Mouse (Mus musculus): ENCODE measurements at regions not wholly inside any gene's neighbourhood (a gene's known extent, or its start where the extent isn't known, plus 50 kb on each side); places are given as distances from the start of the nearest gene placed in this dataset.

- Histone ChIP-seq H3K9me3 (ENCODE audit: control insufficient read depth, low read length) (no peaks in the 10 kb centered on the region), H3K27ac (ENCODE audit: low read depth, low read length) (no peak overlapping the region), H3K27me3 (ENCODE audit: control insufficient read depth, insufficient read depth, low read length) (no peaks in the 10 kb centered on the region), H3K4me2 (ENCODE audit: low read depth, low read length, severe bottlenecking) (no peak overlapping the region), H3K36me3 (ENCODE audit: control insufficient read depth, insufficient read depth, low read length) (no peaks in the 10 kb centered on the region), H3K4me1 (replicated peaks; ENCODE audit: control insufficient read depth, insufficient read depth, low read length) (no peaks in the 10 kb centered on the region), H3K9ac (ENCODE audit: low read length) (no peak overlapping the region), H3K4me3 (ENCODE audit: low read depth, low read length) (no peak overlapping the region)
- 93% methylated on average over 3 of the region's 3 CpGs for WGBS
- DNase-seq (ENCODE audit: low spot score) (no peak), ATAC-seq (replicated peaks; ENCODE audit: low FRiP score) (no peak)
These were observed 1071.9 kb upstream of the Adgrl4 start for GRCm38 (mm10) chr3:150365766-150366165.

DNA sequence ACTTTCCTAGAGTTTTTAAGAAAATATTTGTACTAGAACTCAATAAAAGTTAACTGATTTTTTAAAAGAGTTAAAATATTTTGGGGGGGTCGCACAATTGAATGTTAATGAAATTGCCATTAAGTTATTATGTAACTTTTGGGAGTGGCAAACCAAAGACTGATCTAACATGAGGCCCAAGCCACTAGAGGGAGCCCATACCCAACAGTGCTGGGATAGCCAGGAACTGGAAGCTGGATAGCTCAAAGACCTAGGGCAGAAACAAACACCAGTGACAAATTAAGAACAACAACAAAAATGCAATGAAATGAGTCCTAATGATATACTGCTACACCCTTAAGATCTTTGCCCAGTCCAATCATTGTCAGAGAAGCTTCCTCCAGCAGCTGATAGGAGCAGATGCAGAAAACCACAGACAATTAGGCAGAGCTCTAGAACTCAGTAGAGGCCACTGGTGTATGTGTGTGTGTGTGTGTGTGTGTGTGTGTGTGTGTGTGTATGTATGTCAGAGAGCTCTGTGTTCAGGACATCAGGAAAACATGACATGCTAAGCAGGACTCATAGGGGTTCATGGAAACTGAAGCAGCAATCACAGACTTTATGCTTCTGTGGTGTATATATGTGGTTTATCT, 1052.6 kb upstream of the Adgrl4 start:
- DNase-seq (ENCODE audit: low spot score) (peak; percentile 60), ATAC-seq (replicated peaks; ENCODE audit: low FRiP score) (peak; percentile 84; the same call in 1 of the 2 replicates)
- Histone ChIP-seq H3K4me2 (ENCODE audit: low read depth, low read length, severe bottlenecking) (no peak overlapping the region), H3K27ac (ENCODE audit: low read depth, low read length) (no peak overlapping the region), H3K4me1 (replicated peaks; ENCODE audit: control insufficient read depth, insufficient read depth, low read length) (no peaks in the 10 kb centered on the region), H3K36me3 (ENCODE audit: control insufficient read depth, insufficient read depth, low read length) (no peaks in the 10 kb centered on the region), H3K9me3 (ENCODE audit: control insufficient read depth, low read length) (no peaks in the 10 kb centered on the region), H3K4me3 (ENCODE audit: low read depth, low read length) (no peak overlapping the region), H3K9ac (ENCODE audit: low read length) (no peak overlapping the region), H3K27me3 (ENCODE audit: control insufficient read depth, insufficient read depth, low read length) (no peaks in the 10 kb centered on the region)
- 17% methylated on average over 1 of the region's 1 CpGs for WGBS

DNA sequence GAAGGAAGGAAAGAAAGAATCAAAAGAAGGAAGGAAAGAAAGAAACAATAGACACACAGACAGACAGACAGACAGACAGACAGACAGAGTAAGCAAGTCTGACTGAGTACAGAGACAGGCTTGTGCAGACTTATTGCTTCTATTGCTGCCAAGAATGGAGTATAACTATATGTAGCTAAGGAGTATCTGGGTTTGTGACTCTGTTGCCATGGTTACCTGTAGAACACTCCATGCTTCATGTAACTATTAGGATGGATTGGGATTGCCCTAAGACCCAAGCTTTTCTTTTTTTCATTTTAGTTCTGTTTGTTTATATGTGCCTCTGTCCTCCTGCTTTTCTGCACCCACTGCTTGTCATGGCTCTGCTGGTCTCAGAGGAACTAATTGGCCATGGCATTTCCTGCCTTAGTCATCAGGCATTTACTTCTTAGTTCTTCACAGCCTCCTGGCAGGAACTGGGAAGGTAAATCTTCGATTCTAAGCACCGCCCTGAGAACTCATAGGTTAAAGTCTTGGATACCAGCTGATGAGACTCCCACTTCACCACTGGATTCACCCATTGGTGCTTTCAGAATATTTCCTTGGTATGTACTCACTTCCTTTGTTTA, 1035.9 kb upstream of the Adgrl4 start:
- no peaks in the 10 kb centered on the region for H3K9me3 ChIP-seq (ENCODE audit: control insufficient read depth, low read length)
- DNase-seq (ENCODE audit: low spot score) (no peak), ATAC-seq (replicated peaks; ENCODE audit: low FRiP score) (no peak)
- no peak overlapping the region for H3K27ac ChIP-seq (ENCODE audit: low read depth, low read length)
- no peak overlapping the region for H3K9ac ChIP-seq (ENCODE audit: low read length)
- H3K4me1 ChIP-seq (replicated peaks; ENCODE audit: control insufficient read depth, insufficient read depth, low read length) = no peaks in the 10 kb centered on the region
- 81% methylated on average over 2 of the region's 2 CpGs for WGBS
- no peak overlapping the region for H3K4me3 ChIP-seq (ENCODE audit: low read depth, low read length)
- H3K36me3 ChIP-seq (ENCODE audit: control insufficient read depth, insufficient read depth, low read length) = no peaks in the 10 kb centered on the region
- H3K4me2 ChIP-seq (ENCODE audit: low read depth, low read length, severe bottlenecking) = no peak overlapping the region
- no peaks in the 10 kb centered on the region for H3K27me3 ChIP-seq (ENCODE audit: control insufficient read depth, insufficient read depth, low read length)

DNA sequence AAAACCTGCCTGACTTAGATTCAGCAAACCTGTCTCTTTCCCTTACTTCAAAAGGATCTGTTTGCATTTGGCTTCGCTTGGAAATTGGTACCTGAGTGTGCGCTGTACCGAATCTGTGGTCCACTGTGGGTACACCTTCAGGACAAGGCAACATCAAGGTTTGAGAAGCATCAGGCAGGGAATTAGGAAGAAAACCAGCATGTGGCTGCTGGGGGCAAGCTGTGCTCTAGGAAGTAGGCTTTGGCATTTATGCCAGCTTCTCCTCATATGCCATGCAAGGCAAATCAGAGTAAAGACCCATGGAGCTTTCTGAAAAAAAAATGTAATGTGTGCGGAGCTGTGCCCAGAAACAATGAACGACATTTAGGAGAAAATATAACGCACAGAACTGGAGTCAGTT, 1031.6 kb upstream of the Adgrl4 start:
- H3K4me1 ChIP-seq (replicated peaks; ENCODE audit: control insufficient read depth, insufficient read depth, low read length) = no peaks in the 10 kb centered on the region
- H3K9ac ChIP-seq (ENCODE audit: low read length) = no peak overlapping the region
- ATAC-seq (replicated peaks; ENCODE audit: low FRiP score) (no peak), DNase-seq (ENCODE audit: low spot score) (no peak)
- H3K4me3 ChIP-seq (ENCODE audit: low read depth, low read length) = no peak overlapping the region
- H3K36me3 ChIP-seq (ENCODE audit: control insufficient read depth, insufficient read depth, low read length) = no peaks in the 10 kb centered on the region
- H3K27ac ChIP-seq (ENCODE audit: low read depth, low read length) = no peak overlapping the region
- 90% methylated on average over 6 of the region's 6 CpGs for WGBS
- H3K27me3 ChIP-seq (ENCODE audit: control insufficient read depth, insufficient read depth, low read length) = no peaks in the 10 kb centered on the region
- no peak overlapping the region for H3K4me2 ChIP-seq (ENCODE audit: low read depth, low read length, severe bottlenecking)
- no peaks in the 10 kb centered on the region for H3K9me3 ChIP-seq (ENCODE audit: control insufficient read depth, low read length)

DNA sequence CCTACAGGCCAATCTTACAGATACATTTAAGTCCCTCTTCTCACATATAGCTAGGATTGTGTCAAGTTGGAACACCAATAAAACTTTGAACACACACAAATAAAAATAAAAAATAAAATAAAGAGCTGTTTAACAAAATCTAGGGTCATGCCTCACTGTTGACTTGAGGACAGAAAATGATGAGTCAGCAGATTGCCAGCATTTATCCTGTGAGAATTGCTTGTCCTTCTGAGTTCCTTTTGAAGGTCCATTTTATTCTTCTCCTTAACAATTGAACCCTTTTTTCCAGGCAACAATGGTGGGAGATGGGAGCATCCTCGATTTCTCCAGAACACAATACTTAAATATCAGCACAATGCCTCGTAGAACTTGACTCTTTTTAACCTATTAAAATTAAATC, 1022.4 kb upstream of the Adgrl4 start:
- no peaks in the 10 kb centered on the region for H3K36me3 ChIP-seq (ENCODE audit: control insufficient read depth, insufficient read depth, low read length)
- H3K4me3 ChIP-seq (ENCODE audit: low read depth, low read length) = no peak overlapping the region
- H3K27me3 ChIP-seq (ENCODE audit: control insufficient read depth, insufficient read depth, low read length) = no peaks in the 10 kb centered on the region
- ATAC-seq (replicated peaks; ENCODE audit: low FRiP score) (no peak), DNase-seq (ENCODE audit: low spot score) (no peak)
- H3K4me1 ChIP-seq (replicated peaks; ENCODE audit: control insufficient read depth, insufficient read depth, low read length) = no peaks in the 10 kb centered on the region
- 88% methylated on average over 2 of the region's 2 CpGs for whole genome bisulfite sequencing
- H3K9me3 ChIP-seq (ENCODE audit: control insufficient read depth, low read length) = no peaks in the 10 kb centered on the region
- H3K4me2 ChIP-seq (ENCODE audit: low read depth, low read length, severe bottlenecking) = no peak overlapping the region
- H3K9ac ChIP-seq (ENCODE audit: low read length) = no peak overlapping the region
- H3K27ac ChIP-seq (ENCODE audit: low read depth, low read length) = no peak overlapping the region

- no peaks in the 10 kb centered on the region for H3K36me3 ChIP-seq (ENCODE audit: control insufficient read depth, insufficient read depth, low read length)
- no peak overlapping the region for H3K27ac ChIP-seq (ENCODE audit: low read depth, low read length)
- DNase-seq (ENCODE audit: low spot score) (no peak), ATAC-seq (replicated peaks; ENCODE audit: low FRiP score) (no peak)
- H3K9me3 ChIP-seq (ENCODE audit: control insufficient read depth, low read length) = no peaks in the 10 kb centered on the region
- no peaks in the 10 kb centered on the region for H3K27me3 ChIP-seq (ENCODE audit: control insufficient read depth, insufficient read depth, low read length)
- no peaks in the 10 kb centered on the region for H3K4me1 ChIP-seq (replicated peaks; ENCODE audit: control insufficient read depth, insufficient read depth, low read length)
- no peak overlapping the region for H3K4me2 ChIP-seq (ENCODE audit: low read depth, low read length, severe bottlenecking)
- 81% methylated on average over 3 of the region's 3 CpGs for WGBS
- no peak overlapping the region for H3K4me3 ChIP-seq (ENCODE audit: low read depth, low read length)
- H3K9ac ChIP-seq (ENCODE audit: low read length) = no peak overlapping the region
These were observed 1021.2 kb upstream of the Adgrl4 start for GRCm38 (mm10) chr3:150416447-150416846.

- no peaks in the 10 kb centered on the region for H3K9me3 ChIP-seq (ENCODE audit: control insufficient read depth, low read length)
- no peaks in the 10 kb centered on the region for H3K36me3 ChIP-seq (ENCODE audit: control insufficient read depth, insufficient read depth, low read length)
- H3K27ac ChIP-seq (ENCODE audit: low read depth, low read length) = no peak overlapping the region
- H3K27me3 ChIP-seq (ENCODE audit: control insufficient read depth, insufficient read depth, low read length) = no peaks in the 10 kb centered on the region
- no peak for DNase-seq (ENCODE audit: low spot score)
- WGBS = 93% methylated on average over 5 of the region's 5 CpGs
- H3K4me3 ChIP-seq (ENCODE audit: low read depth, low read length) = no peak overlapping the region
- ATAC-seq (replicated peaks; ENCODE audit: low FRiP score) = no peak
- H3K4me1 ChIP-seq (replicated peaks; ENCODE audit: control insufficient read depth, insufficient read depth, low read length) = no peaks in the 10 kb centered on the region
- H3K9ac ChIP-seq (ENCODE audit: low read length) = no peak overlapping the region
- no peak overlapping the region for H3K4me2 ChIP-seq (ENCODE audit: low read depth, low read length, severe bottlenecking)
These were observed 1009.7 kb upstream of the Adgrl4 start for GRCm38 (mm10) chr3:150427965-150428364.

GRCm38 (mm10) chr3:150431291-150431690, 1006.4 kb upstream of the Adgrl4 start:
- WGBS = 88% methylated on average over 6 of the region's 6 CpGs
- Histone ChIP-seq H3K4me1 (replicated peaks; ENCODE audit: control insufficient read depth, insufficient read depth, low read length) (no peaks in the 10 kb centered on the region), H3K27me3 (ENCODE audit: control insufficient read depth, insufficient read depth, low read length) (no peaks in the 10 kb centered on the region), H3K9ac (ENCODE audit: low read length) (no peak overlapping the region), H3K4me2 (ENCODE audit: low read depth, low read length, severe bottlenecking) (no peak overlapping the region), H3K4me3 (ENCODE audit: low read depth, low read length) (no peak overlapping the region), H3K36me3 (ENCODE audit: control insufficient read depth, insufficient read depth, low read length) (no peaks in the 10 kb centered on the region), H3K27ac (ENCODE audit: low read depth, low read length) (no peak overlapping the region), H3K9me3 (ENCODE audit: control insufficient read depth, low read length) (no peaks in the 10 kb centered on the region)
- DNase-seq (ENCODE audit: low spot score) (no peak), ATAC-seq (replicated peaks; ENCODE audit: low FRiP score) (no peak)

DNA sequence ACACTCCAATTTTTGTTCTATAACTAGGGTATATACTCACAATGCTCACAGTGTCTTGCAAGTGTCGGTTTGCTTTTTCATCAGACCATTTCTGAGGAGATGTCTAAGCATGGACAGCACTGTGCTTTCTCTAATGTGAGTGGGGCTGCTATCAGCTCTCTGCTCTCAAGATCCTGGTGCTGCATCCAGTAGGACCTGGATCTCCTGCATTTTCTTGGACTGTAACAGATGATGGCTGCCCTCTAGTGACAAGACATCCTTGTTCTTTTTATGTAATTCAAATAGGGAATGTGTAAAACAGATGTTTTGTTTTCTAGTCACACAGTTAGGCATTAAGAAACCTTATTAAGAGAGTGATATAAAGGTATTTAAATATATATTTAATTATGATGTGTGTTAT, 1002.5 kb upstream of the Adgrl4 start:
- Histone ChIP-seq H3K9me3 (ENCODE audit: control insufficient read depth, low read length) (no peaks in the 10 kb centered on the region), H3K4me3 (ENCODE audit: low read depth, low read length) (no peak overlapping the region), H3K9ac (ENCODE audit: low read length) (no peak overlapping the region), H3K27ac (ENCODE audit: low read depth, low read length) (no peak overlapping the region), H3K27me3 (ENCODE audit: control insufficient read depth, insufficient read depth, low read length) (no peaks in the 10 kb centered on the region), H3K4me2 (ENCODE audit: low read depth, low read length, severe bottlenecking) (no peak overlapping the region), H3K4me1 (replicated peaks; ENCODE audit: control insufficient read depth, insufficient read depth, low read length) (no peaks in the 10 kb centered on the region), H3K36me3 (ENCODE audit: control insufficient read depth, insufficient read depth, low read length) (no peaks in the 10 kb centered on the region)
- ATAC-seq (replicated peaks; ENCODE audit: low FRiP score) (0 out of 2 replicates have a peak, but pooled peaks have one; percentile 40), DNase-seq (ENCODE audit: low spot score) (no peak)
- 76% methylated on average over 1 of the region's 1 CpGs for WGBS

Measured in forebrain, embryonic 11.5 days (tissue).